Mouse (Mus musculus): Measurements from ENCODE around the gene Mdga1. TPM values are rescaled to one million over a fixed set of nuclear protein-coding genes. Genes with fewer than 3 reads are reported as not detected.
A peak's percentile ranks its signal among the peaks of the same experiment; 100 is the strongest.

Mdga1 gene
- polyA plus RNA-seq, 2 experiments: 4.8 to 13.2 TPM

- Histone ChIP-seq H3K27ac (replicated peaks; ENCODE audit: low read depth, low read length) (no peak overlapping the region), H3K9ac (ENCODE audit: low read depth, low read length, severe bottlenecking) (no peak overlapping the region), H3K4me1 (ENCODE audit: control insufficient read depth, insufficient read depth, low read length) (no peaks in the 10 kb centered on the region), H3K4me2 (replicated peaks; ENCODE audit: low read depth, low read length, severe bottlenecking) (no peak overlapping the region), H3K4me3 (replicated peaks; ENCODE audit: low read length) (no peak overlapping the region), H3K36me3 (ENCODE audit: control insufficient read depth, insufficient read depth, low read length) (no peaks in the 10 kb centered on the region), H3K9me3 (ENCODE audit: control insufficient read depth, low read length) (no peaks in the 10 kb centered on the region), H3K27me3 (ENCODE audit: control insufficient read depth, insufficient read depth, low read length) (no peaks in the 10 kb centered on the region)
- TF ChIP-seq POLR2A (IDR thresholded peaks at IDR 0.05; ENCODE audit: borderline replicate concordance, extremely low read depth, insufficient read depth, insufficient read length): no peak
- ATAC-seq (ENCODE audit: low FRiP score, low read depth) (no peak), DNase-seq (ENCODE audit: low spot score) (no peak)
- 80% methylated on average over 6 of the region's 6 CpGs for WGBS
Measured at GRCm38 (mm10) chr17:29844949-29845348, 124.9 kb downstream of the Mdga1 start.

- H3K4me2 ChIP-seq (replicated peaks; ENCODE audit: low read depth, low read length, severe bottlenecking): no peak overlapping the region
- no peak for TF ChIP-seq POLR2A (IDR thresholded peaks at IDR 0.05; ENCODE audit: borderline replicate concordance, extremely low read depth, insufficient read depth, insufficient read length)
- WGBS: 88% methylated on average over 7 of the region's 7 CpGs
- H3K4me3 ChIP-seq (replicated peaks; ENCODE audit: low read length): no peak overlapping the region
- H3K36me3 ChIP-seq (ENCODE audit: control insufficient read depth, insufficient read depth, low read length): no peaks in the 10 kb centered on the region
- H3K9ac ChIP-seq (ENCODE audit: low read depth, low read length, severe bottlenecking): no peak overlapping the region
- H3K27ac ChIP-seq (replicated peaks; ENCODE audit: low read depth, low read length): no peak overlapping the region
- H3K27me3 ChIP-seq (ENCODE audit: control insufficient read depth, insufficient read depth, low read length): no peaks in the 10 kb centered on the region
- ATAC-seq (ENCODE audit: low FRiP score, low read depth): no peak
- no peak for DNase-seq (ENCODE audit: low spot score)
- peaks cover under 1% of the 10 kb centered on the region; the same call in 1 of the 2 replicates for H3K4me1 ChIP-seq (ENCODE audit: control insufficient read depth, insufficient read depth, low read length)
- H3K9me3 ChIP-seq (ENCODE audit: control insufficient read depth, low read length): no peaks in the 10 kb centered on the region
Measured at GRCm38 (mm10) chr17:29843419-29844162, 126.3 kb downstream of the Mdga1 start.

- no peak overlapping the region for H3K27ac ChIP-seq (replicated peaks; ENCODE audit: low read depth, low read length)
- H3K4me3 ChIP-seq (replicated peaks; ENCODE audit: low read length): peak overlapping the region; percentile 48
- H3K36me3 ChIP-seq (ENCODE audit: control insufficient read depth, insufficient read depth, low read length): no peaks in the 10 kb centered on the region
- H3K9ac ChIP-seq (ENCODE audit: low read depth, low read length, severe bottlenecking): peak overlapping the region; percentile 59
- peak overlapping the region; percentile 93 for H3K4me2 ChIP-seq (replicated peaks; ENCODE audit: low read depth, low read length, severe bottlenecking)
- no peaks in the 10 kb centered on the region for H3K9me3 ChIP-seq (ENCODE audit: control insufficient read depth, low read length)
- H3K27me3 ChIP-seq (ENCODE audit: control insufficient read depth, insufficient read depth, low read length): no peaks in the 10 kb centered on the region
- DNase-seq (ENCODE audit: low spot score) (peak; percentile 57), ATAC-seq (ENCODE audit: low FRiP score, low read depth) (peak; percentile 48; the same call in 1 of the 2 replicates)
- WGBS: 7% methylated on average over 46 of the region's 46 CpGs
- H3K4me1 ChIP-seq (ENCODE audit: control insufficient read depth, insufficient read depth, low read length): peaks cover 10% of the 10 kb centered on the region
- no peak for TF ChIP-seq POLR2A (IDR thresholded peaks at IDR 0.05; ENCODE audit: borderline replicate concordance, extremely low read depth, insufficient read depth, insufficient read length)
Measured at GRCm38 (mm10) chr17:29841781-29842690, 127.9 kb downstream of the Mdga1 start.

- DNase-seq (ENCODE audit: low spot score) (peak; percentile 21), ATAC-seq (ENCODE audit: low FRiP score, low read depth) (0 out of 2 replicates have a peak, but pooled peaks have one; percentile 32)
- Histone ChIP-seq H3K36me3 (ENCODE audit: control insufficient read depth, insufficient read depth, low read length) (no peaks in the 10 kb centered on the region), H3K4me2 (replicated peaks; ENCODE audit: low read depth, low read length, severe bottlenecking) (no peak overlapping the region), H3K9me3 (ENCODE audit: control insufficient read depth, low read length) (no peaks in the 10 kb centered on the region), H3K27ac (replicated peaks; ENCODE audit: low read depth, low read length) (no peak overlapping the region), H3K9ac (ENCODE audit: low read depth, low read length, severe bottlenecking) (no peak overlapping the region), H3K4me1 (ENCODE audit: control insufficient read depth, insufficient read depth, low read length) (peaks cover 10% of the 10 kb centered on the region), H3K27me3 (ENCODE audit: control insufficient read depth, insufficient read depth, low read length) (no peaks in the 10 kb centered on the region), H3K4me3 (replicated peaks; ENCODE audit: low read length) (no peak overlapping the region)
- 15% methylated on average over 3 of the region's 3 CpGs for WGBS
- no peak for TF ChIP-seq POLR2A (IDR thresholded peaks at IDR 0.05; ENCODE audit: borderline replicate concordance, extremely low read depth, insufficient read depth, insufficient read length)
Measured at GRCm38 (mm10) chr17:29838029-29838428, 131.9 kb downstream of the Mdga1 start.

- TF ChIP-seq POLR2A (IDR thresholded peaks at IDR 0.05; ENCODE audit: borderline replicate concordance, extremely low read depth, insufficient read depth, insufficient read length): no peak
- H3K27ac ChIP-seq (replicated peaks; ENCODE audit: low read depth, low read length): no peak overlapping the region
Measured at GRCm38 (mm10) chr17:29837441-29837840, 132.4 kb downstream of the Mdga1 start.

More at GRCm38 (mm10) chr17:29837441-29837840, 132.4 kb downstream of the Mdga1 start:
- no peaks in the 10 kb centered on the region for H3K27me3 ChIP-seq (ENCODE audit: control insufficient read depth, insufficient read depth, low read length)
- ATAC-seq (ENCODE audit: low FRiP score, low read depth): no peak
- no peaks in the 10 kb centered on the region for H3K36me3 ChIP-seq (ENCODE audit: control insufficient read depth, insufficient read depth, low read length)
- H3K4me3 ChIP-seq (replicated peaks; ENCODE audit: low read length): no peak overlapping the region
- peaks cover 10% of the 10 kb centered on the region for H3K4me1 ChIP-seq (ENCODE audit: control insufficient read depth, insufficient read depth, low read length)
- H3K9me3 ChIP-seq (ENCODE audit: control insufficient read depth, low read length): no peaks in the 10 kb centered on the region
- WGBS: 71% methylated on average over 8 of the region's 8 CpGs
- no peak overlapping the region for H3K4me2 ChIP-seq (replicated peaks; ENCODE audit: low read depth, low read length, severe bottlenecking)
- no peak overlapping the region for H3K9ac ChIP-seq (ENCODE audit: low read depth, low read length, severe bottlenecking)
- no peak for DNase-seq (ENCODE audit: low spot score)

Data from limb, embryonic 14.5 days (tissue).